ENCODE assay signal across 15 mouse cellular contexts in genomic region chr11:21339088-21339487, GRCm38 (mm10).
"Had no signal": no experiment of that assay in that cellular context is flagged by ENCODE, and none has a peak within 500 bp of the region (broad histone marks: within the 10 kb centered on the region; RNA-seq: fewer than 3 reads in every experiment).

No protein-coding gene starts in this region.

- ATAC-seq: intestine, postnatal 0 days; midbrain, embryonic 15.5 days had no signal

- H3K4me3 ChIP-seq: liver, embryonic 13.5 days; midbrain, embryonic 12.5 days; midbrain, embryonic 15.5 days; neural tube, embryonic 12.5 days; neural tube, embryonic 15.5 days had no signal

- DNase-seq: kidney, adult 2 months; kidney, postnatal 25 days; liver, embryonic 13.5 days; lung, adult 2 months; lung, postnatal 14 days; lung, postnatal 4 days; thymus, adult 2 months; thymus, postnatal 14 days; thymus, postnatal 4 days had no signal

- H3K27ac ChIP-seq: kidney, postnatal 0 days; liver, embryonic 13.5 days; midbrain, embryonic 12.5 days; midbrain, embryonic 15.5 days; neural tube, embryonic 12.5 days; neural tube, embryonic 15.5 days had no signal
